Mouse (Mus musculus) A20 (cell line): Measurements from ENCODE around the gene Specc1.

Experiments
- DNase-seq: peaks from one replicate; pipeline ENCODE4 v3.0.0-alpha.2; 2011; ENCODE audit warnings: low read depth, low spot score

Specc1 gene

DNA sequence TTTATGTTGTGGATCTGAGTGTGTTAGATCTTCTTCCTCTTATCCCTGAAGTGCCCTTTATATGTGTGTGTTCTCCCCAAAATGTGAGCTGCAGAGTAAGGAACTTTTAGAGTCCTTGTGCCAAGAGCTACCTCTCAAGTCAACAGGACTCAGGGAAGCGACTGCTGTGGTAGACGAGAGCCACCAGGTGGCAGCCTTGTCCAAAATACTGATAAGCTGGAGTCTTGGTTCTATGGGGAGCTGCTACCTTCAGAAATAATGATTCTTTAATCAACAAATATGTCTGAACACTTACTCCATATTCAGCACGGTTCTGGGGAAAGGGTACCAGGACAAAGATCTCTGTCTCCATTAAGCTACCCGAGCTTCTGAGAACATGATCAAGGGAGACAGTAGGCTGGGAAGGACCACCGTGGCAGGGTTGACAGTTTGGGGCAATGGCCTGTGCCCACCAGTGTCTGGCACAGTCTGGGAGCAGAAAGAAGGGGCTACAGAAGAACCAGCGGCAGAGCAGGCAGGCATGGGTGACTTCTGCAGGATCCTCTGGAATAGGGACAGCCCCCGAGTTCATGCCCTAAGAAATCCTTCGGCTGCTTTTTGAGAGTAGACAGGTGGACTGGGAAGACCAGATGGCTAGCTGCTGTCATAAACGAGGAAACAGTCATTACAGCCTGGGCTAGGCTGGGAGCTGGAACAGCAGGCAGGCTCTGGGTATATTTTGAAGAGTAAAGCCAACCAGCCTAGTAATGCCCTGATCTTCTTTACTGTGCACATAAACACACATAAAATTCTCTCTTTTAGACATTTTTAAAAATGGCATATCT lies 91.5 kb downstream of the Specc1 start:
- peak; percentile 68 for DNase-seq

GRCm38 (mm10) chr11:62049170-62049569 lies 92.6 kb downstream of the Specc1 start:
- no peak for DNase-seq

DNA sequence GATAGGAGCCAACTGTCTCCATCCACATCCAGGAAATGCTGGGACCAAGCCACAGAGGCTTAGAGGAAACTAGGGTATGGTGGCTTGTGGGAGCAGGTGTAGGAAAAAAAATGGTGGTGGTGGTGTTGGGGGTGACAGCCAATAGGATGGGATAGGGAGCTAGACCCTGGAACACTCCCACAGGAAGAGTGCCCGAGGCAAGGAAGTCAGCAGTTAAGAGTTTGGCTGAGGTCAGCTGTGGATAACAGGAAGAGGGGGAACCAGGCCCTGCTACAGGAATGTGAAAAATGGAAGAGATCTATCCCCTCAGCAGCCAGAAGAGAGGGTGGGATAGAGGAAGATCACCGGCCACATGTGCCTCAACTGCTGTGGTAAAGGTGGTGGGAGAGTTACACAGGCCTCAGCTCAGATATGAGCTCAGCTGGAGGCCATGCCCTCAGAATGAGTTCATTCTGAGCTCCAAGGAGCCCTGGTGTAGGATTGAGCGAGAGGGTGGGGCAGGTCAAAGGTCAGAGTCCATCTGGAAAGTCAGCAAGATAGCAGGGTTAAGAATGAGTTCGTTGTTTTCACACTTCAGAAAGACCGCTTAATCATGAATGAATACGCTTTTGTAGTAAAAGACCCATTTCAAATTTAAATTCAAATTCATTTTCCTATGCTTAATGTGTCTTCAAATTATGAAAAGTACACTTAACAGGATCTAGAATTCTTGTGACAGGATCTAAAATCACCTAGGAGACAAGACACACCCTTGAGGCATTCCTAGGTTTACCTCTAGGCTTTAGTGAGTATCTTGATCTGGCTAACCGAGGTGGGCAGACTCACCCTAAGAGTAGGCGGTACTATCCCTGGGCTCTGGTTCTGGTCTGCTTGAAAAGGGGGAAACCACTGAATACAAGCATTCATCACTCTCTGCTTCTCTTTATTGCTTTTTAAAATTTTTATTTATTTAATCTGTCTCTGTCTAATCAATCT lies 94.1 kb downstream of the Specc1 start:
- no peak for DNase-seq

DNA sequence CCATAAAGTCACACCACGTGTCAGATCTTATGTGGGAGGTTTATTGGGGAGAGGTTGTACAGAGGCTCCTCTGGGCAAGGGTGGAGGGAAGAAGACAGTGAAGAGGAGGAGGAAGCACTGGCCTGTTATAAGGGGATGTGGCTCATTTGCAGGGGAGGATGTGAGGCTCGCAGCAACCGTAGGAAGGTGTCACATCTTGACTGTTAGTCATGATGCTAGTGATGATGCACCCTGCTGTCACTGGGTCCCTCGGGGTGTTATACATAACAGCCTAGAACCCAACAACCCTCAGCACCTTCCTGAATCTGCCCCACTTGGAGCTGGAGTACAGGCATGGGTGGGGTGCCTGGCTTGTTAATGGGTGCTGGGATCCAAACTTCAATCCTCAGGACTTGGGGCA lies 94.9 kb downstream of the Specc1 start:
- DNase-seq, result no peak

- DNase-seq, result no peak
Measured at GRCm38 (mm10) chr11:62053928-62054327, 97.4 kb downstream of the Specc1 start.

GRCm38 (mm10) chr11:62064565-62064964 lies 108.0 kb downstream of the Specc1 start:
- no peak for DNase-seq

GRCm38 (mm10) chr11:62065655-62066054 lies 109.1 kb downstream of the Specc1 start:
- DNase-seq, result no peak

DNA sequence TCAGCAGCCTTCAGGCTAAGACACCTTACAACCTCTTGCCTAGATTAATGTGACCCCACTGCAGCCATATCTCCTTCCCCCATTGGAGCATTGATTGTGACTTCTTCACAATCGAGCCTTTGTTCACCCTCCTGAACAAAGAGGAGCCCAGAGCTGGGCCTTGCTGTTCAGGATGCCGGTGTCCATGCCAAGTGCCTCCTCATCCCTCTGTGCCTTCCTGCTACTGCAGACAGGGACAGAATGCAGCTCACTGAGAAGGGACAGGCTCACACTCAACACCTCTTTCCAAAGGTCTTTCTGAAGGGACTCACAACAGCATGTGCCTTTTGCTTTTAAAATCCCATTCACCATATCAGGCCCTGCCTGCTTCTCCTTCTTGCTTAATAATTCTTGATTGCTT lies 113.0 kb downstream of the Specc1 start:
- no peak for DNase-seq

- no peak for DNase-seq
Measured at GRCm38 (mm10) chr11:62070206-62070605, 113.6 kb downstream of the Specc1 start.

GRCm38 (mm10) chr11:62072406-62072805 lies 115.8 kb downstream of the Specc1 start:
- DNase-seq, result no peak

DNA sequence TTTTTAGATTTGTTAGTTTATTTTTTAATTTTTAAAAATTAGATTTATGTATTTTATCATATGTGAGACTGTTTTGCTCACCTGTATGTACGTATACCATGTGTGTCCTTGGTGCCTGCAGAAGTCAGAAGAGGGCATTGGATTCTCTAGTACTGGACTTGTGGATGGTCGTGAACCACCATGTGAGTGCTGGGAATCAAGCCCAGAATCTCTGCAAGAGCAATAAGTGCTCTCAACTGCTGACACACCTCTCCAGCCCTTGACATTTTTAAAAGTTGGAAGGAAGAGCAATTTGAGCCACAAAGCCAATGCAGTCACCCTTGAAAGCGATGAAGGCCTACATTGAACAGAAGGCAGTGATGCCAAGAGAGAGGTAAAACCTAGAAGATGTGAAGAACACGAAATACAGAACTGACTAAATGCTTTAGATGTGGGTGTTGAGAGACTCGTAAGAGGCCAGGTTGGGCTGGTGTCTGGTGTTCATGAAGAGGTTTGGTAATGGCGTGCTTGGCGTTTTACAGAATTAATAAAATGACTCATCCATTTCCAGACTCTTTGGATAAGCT lies 117.1 kb downstream of the Specc1 start:
- DNase-seq, result no peak

DNA sequence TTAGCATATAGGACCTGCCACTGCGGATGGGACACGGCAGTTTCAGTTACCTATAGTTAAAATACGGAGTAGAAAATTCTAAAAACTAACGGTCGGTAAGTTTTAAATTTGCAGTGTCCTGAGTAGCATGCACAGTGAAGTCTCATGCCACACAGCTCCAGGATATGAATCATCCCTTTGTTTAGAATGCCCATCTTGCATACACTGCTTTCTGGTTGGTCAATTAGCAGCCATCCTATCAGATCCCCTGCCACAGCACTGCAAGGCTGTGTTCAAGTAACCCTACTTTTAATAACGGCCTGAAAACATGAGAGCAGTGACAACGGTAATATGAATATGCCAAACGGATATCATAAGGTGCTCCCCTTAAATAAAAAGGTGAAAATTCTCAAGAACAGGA lies 118.0 kb downstream of the Specc1 start:
- no peak for DNase-seq

GRCm38 (mm10) chr11:62075071-62075470 lies 118.5 kb downstream of the Specc1 start:
- DNase-seq, result no peak

DNA sequence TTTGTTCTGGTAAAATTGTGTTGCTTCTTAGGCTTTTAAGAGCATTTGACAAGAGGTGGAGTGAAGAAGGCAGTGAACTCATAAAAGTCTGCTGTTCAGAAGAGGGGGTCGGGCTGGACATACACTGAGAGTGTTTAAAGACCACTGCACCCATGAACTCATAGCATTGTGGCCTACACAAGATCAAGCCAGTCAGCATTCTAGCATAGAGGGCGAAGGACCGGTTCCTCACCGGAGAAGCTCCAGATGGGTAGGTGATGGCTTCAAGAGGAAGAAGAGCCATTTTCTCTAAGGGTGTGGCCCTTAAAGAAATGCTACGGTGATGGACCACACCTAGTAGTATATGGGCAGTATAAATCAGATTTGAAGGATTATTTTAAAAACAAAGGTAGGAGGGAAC lies 119.0 kb downstream of the Specc1 start:
- no peak for DNase-seq

DNA sequence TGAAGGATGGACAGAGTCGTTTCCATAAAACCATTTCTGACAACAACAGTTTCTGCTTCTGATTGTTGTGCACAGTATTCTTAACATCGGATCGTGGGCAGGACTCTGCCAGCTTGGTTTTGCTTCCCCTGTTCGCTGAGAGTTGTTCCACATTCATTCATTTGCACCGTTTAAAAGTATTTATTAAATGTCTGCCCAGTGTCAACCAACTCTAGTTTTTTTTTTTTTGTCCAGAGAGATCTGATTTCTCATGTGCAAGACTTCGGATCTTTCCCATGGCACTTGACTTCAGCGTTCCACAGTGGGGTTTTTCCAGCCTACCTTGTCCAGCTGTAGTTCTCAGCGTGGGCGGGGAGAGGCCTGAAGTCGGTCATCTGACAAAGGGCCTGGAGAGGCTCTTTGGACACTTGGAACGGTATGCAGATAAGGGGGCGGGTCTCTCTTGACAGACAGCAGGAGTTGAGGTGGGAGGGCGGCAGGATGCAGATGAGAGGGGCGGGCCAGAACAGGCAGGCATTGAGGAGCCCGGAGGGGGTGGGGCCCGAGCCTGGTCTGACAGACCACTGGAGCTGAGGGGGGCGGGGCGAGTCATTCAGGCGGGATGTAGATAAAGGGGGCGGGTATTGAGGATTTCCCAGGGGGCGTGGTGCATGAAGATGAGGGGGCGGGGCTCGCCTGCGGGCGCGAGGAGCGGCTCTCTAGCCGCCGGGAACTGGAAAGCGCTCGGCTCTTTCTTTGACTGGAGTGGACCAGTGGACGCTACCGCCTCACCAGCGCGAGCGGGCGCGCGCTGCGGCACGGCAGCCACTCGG lies 120.0 kb downstream of the Specc1 start:
- peak; percentile 89 for DNase-seq

- DNase-seq, result peak; percentile 34
Measured at GRCm38 (mm10) chr11:62077157-62077865, 120.7 kb downstream of the Specc1 start.

DNA sequence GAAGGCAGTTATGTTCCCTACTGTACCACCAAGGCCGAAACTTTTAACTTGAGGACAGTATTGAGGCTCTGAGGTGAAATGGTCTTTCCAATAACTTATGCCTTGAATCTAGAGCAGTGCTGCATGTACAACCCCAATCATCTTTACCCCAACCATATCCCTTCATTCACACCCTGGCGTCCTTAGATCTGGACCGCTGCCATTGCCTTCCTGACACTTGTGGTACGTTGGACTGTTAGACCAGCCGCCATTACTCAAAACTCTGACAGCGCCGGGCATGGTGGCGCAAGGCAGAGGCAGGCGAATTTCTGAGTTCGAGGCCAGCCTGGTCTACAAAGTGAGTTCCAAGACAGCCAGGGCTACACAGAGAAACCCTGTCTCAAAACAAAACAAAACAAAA lies 121.8 kb downstream of the Specc1 start:
- no peak for DNase-seq

DNA sequence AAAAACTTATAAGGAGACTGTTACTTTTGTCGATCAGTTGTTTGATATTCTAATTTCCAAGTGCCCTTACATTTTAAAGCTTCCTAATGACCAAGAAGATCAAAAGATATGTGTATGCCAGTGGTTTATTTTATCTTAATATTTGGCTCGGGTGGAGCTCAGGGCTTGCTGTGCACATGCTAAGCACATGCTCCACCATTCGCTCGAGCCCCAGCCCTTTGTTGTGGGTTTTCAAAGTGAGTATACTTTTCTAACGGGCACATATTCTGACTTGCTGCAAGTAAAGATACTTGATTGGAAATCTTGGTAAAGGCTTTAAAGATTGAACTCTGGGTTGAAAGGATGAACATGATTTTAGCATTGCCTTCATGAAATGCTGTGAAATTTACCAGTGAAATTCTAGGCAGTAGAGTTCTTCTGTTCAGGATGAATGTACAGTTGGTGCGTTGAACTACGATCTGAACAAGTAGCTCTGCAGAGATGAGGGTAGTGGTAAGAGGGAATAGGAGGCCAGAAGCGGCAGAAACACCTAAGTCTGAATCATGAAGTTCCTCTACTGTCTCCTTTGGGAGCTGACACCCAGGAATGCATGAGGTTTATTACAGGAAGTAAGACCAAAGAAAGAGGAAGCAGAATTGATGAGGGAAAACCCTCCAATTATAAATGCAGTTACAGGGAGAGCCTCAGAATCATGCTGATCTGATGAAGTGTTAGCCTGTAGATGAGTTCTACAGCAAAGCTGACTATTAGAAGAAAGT lies 122.7 kb downstream of the Specc1 start:
- DNase-seq, result peak; percentile 39

- DNase-seq, result peak; percentile 16
Measured at GRCm38 (mm10) chr11:62080476-62080875, 123.9 kb downstream of the Specc1 start.

- no peak for DNase-seq
Measured at GRCm38 (mm10) chr11:62086648-62087047, 130.1 kb downstream of the Specc1 start.
